Mouse (Mus musculus) T-cell, adult 2 months (primary cell): ENCODE measurements around the gene Dst.
"Not testable (repeated sequence)": the region's sequence is repeated elsewhere in the genome, so short reads cannot be mapped to it uniquely, and the experiment has no call there.

Experiments
- DNase-seq: peaks from one replicate; pipeline ENCODE4 v3.0.0; 2022; ENCODE audit warnings: low spot score

Dst gene

GRCm38 (mm10) chr1:34298631-34299184 is 390.7 kb downstream of the Dst start:
- DNase-seq = no peak

- DNase-seq = no peak
Observed at GRCm38 (mm10) chr1:34299507-34299906, 391.5 kb downstream of the Dst start.

- DNase-seq = no peak
Observed at GRCm38 (mm10) chr1:34300309-34300980, 392.4 kb downstream of the Dst start.

GRCm38 (mm10) chr1:34304227-34304626 is 396.2 kb downstream of the Dst start:
- no peak for DNase-seq

GRCm38 (mm10) chr1:34306741-34307140 is 398.7 kb downstream of the Dst start:
- DNase-seq = no peak

- no peak for DNase-seq
Observed at GRCm38 (mm10) chr1:34307191-34307590, 399.2 kb downstream of the Dst start.

GRCm38 (mm10) chr1:34308841-34309240 is 400.8 kb downstream of the Dst start:
- DNase-seq = not testable (repeated sequence)

- no peak for DNase-seq
Observed at GRCm38 (mm10) chr1:34309396-34309795, 401.4 kb downstream of the Dst start.

GRCm38 (mm10) chr1:34310532-34311250 is 402.7 kb downstream of the Dst start:
- DNase-seq = no peak

- DNase-seq = no peak
Observed at GRCm38 (mm10) chr1:34312806-34313205, 404.8 kb downstream of the Dst start.

- no peak for DNase-seq
Observed at GRCm38 (mm10) chr1:34315381-34315780, 407.4 kb downstream of the Dst start.

GRCm38 (mm10) chr1:34324255-34324654 is 416.2 kb downstream of the Dst start:
- DNase-seq = no peak

GRCm38 (mm10) chr1:34328606-34329005 is 420.6 kb downstream of the Dst start:
- DNase-seq = no peak

GRCm38 (mm10) chr1:34331767-34332166 is 423.7 kb downstream of the Dst start:
- DNase-seq = no peak
